Mouse (Mus musculus): ENCODE results near the gene Krt31.

Krt31 gene

DNA sequence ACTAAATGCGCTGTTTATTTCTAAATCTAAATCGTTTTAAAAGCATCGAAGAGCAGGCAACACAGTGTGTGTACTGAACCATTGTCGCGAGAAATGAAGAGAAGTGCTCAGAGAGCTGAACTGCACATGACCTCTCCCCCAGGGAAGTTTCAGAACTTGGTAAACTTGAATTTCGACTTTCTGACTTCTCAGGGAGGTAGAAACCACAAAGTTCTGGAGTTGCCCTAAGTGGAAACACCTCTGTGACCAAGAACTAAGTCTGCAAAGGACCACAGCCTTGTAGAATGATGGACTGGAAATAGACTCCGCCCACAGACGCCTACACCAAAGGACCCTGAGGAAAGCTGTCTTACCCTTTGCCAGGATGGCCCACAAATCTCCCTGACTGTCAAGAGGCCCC is 44.4 kb downstream of the Krt31 start:
- no peak for DNase-seq (ENCODE audit: low spot score)

DNA sequence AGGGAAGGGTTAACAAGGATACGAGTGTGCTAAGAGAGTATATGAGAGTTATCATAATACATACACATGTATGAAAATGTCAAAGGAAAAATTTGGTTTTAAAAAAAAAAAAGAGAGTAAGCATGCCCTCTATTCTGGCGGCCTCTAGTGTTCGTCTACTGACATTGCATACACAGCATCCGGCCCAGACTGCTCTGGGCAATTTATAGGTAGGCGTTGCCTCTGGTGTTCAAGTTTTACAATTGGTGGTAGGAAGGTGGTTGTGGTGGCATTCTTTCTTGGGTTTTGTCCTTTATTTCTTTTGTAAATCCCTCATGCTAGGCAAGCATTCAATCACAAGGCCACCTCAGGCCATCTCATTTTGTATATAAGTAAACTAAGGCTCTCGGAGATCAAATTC is 45.5 kb downstream of the Krt31 start:
- no peak for DNase-seq (ENCODE audit: low spot score)

DNA sequence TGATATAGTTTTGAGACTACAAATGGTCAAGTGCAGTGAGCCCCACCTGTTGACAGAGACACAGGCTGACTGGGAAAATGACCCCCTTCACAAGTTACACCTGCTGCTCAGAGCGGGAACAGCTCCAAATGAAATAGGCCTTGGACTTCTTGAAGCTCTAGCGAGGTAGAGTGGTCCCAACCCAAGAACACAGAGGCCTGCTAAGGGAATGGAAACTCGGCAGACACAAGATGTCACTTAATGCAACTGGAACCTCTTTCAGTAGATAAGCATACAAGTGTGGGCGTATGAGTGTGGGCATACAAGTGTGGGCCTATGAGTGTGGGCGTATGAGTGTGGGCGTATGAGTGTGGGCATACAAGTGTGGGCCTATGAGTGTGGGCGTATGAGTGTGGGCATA is 51.3 kb downstream of the Krt31 start:
- DNase-seq (ENCODE audit: low spot score) = no peak
